Mouse (Mus musculus) heart, embryonic 16.5 days (tissue): ENCODE results near the gene Fchsd2. TPM values are rescaled to one million over a fixed set of nuclear protein-coding genes. Genes with fewer than 3 reads are reported as not detected.

Experiments
- ATAC-seq: fragments of 200-750 bp; cut with Nextera tagmentation; replicated peaks from 2 replicates; pipeline ENCODE4 v1.8.0; 2017; ENCODE audit warnings: moderate number of reproducible peaks; ENCODE audit not compliant: insufficient read depth, low FRiP score; ENCODE audit errors: extremely low read depth
- H3K27ac ChIP-seq: fragments of 300-500 bp; sonication (generic); 2 replicates; pipeline ENCODE4 v1.5.1; 2014; ENCODE audit warnings: mild to moderate bottlenecking, low read length, control low read depth, moderate library complexity
- H3K27me3 ChIP-seq: fragments of 300-500 bp; sonication (generic); 2 replicates; pipeline ENCODE4 v1.6.1; 2014; ENCODE audit warnings: low read length, mixed read lengths; ENCODE audit not compliant: control insufficient read depth, insufficient read depth
- H3K36me3 ChIP-seq: fragments of 300-500 bp; sonication (generic); 2 replicates; pipeline ENCODE4 v1.6.1; 2014; ENCODE audit not compliant: control insufficient read depth, insufficient read depth
- H3K4me1 ChIP-seq: fragments of 300-500 bp; sonication (generic); 2 replicates; pipeline ENCODE4 v1.6.1; 2014; ENCODE audit warnings: low read length, mixed read lengths; ENCODE audit not compliant: control insufficient read depth, insufficient read depth
- H3K4me2 ChIP-seq: fragments of 300-500 bp; sonication (generic); 2 replicates; pipeline ENCODE4 v1.6.1; 2014; ENCODE audit warnings: low read depth, mild to moderate bottlenecking, control low read depth, low read length
- H3K4me3 ChIP-seq: fragments of 300-500 bp; sonication (generic); 2 replicates; pipeline ENCODE4 v1.5.1; 2014; ENCODE audit warnings: mild to moderate bottlenecking, control low read depth, low read length
- H3K9ac ChIP-seq: fragments of 300-500 bp; sonication (generic); 2 replicates; pipeline ENCODE4 v1.6.1; 2014; ENCODE audit warnings: low read length, control low read depth
- H3K9me3 ChIP-seq: fragments of 300-500 bp; sonication (generic); replicated peaks from 2 replicates; pipeline ENCODE4 v1.6.1; 2016; ENCODE audit warnings: low read length; ENCODE audit not compliant: control insufficient read depth
- WGBS: fragments of 180-500 bp; shearing (Covaris S2); extraction: QIAGEN DNeasy Blood & Tissue Kit; methylation state at CpG from one replicate; pipeline ENCODE4 v1.1.7; 2014; 5-methylcytosine and 5-hydroxymethylcytosine counted together
- polyA plus RNA-seq: library from polyadenylated mRNA; unstranded; fragments of >200 nt; fragmentation: Nextera tagmentation; extraction: Ambion mirVana; gene quantifications from 2 replicates; pipeline ENCODE4 v1.2.1, GENCODE M21; 2015

Fchsd2 gene
- polyA plus RNA-seq = 15.1 and 16.4 TPM in 2 replicates

DNA sequence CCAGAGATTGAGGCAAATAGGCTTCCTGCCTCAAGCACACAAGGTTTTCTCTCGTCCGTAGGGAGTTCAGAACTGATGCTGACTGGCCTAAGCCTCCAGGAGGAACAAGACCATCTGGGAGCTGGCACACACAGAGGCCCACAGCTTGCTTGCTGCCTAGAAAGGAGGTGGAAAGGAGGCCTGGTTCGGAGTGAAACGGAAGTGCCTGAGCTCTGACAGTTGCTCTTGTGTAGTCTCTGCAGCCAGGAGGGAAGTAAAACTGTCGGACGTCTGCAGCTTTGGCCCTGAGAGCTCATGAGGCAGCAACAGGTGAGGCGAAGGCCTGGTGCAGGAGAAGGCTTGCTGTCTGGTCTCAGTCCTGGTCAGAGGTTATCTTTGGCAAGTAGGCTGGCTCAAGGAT lies at the start of gene Fchsd2:
TSS of gene Fchsd2 (plus strand) at position 246 of the 400 bp plus-strand sequence.
- Histone ChIP-seq H3K27ac (peak within 1 kb of the TSS; percentile 38), H3K4me2 (peak within 1 kb of the TSS; percentile 10), H3K4me3 (no peak within 1 kb of the TSS), H3K9me3 (no peaks in the 10 kb centered on the region), H3K27me3 (no peaks in the 10 kb centered on the region), H3K4me1 (peaks cover 38% of the 10 kb centered on the region), H3K9ac (peak within 1 kb of the TSS; percentile 31; the same call in 1 of the 2 replicates), H3K36me3 (no peaks in the 10 kb centered on the region)
- WGBS = 54% methylated on average over 7 of the region's 7 CpGs
- no peak for ATAC-seq

DNA sequence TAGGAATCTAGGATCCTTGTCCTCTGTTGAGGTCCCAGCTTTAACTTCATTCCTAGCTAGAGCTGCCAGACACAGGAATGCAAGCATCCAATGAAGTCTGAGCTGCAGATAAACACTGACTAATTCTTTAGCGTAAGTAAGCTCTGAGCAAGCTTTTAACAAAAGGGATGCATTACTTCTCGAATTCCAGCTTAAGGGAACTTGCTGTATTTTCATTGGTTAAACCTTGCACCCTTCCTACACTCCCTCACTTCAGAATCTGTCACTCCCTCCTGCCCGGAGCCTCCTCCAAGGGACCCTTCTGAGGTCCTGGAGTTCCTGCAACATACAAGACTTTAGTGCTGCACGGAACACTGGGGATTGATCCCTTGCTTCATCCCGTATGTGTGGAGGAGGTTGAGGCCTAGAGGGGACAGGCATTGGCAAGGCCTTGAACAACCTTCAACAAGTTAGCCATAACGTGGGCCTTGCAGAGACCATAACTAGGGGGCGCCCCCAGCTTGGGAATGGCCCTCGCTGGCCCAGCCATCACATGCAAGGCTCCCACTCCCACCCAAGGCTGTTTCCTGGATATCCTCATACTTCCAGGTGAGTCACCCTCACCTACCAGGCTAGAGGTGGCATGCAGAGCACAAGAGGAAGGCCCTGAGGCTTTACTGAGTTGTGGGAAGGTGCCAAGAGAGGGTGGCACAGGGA lies 48.7 kb upstream of the Fchsd2 start:
- ATAC-seq = no peak
- Histone ChIP-seq H3K4me1 (0 out of 2 replicates have a peak, but pooled peaks cover 4% of the 10 kb centered on the region), H3K27me3 (no peaks in the 10 kb centered on the region), H3K9ac (no peak overlapping the region), H3K4me2 (no peak overlapping the region), H3K4me3 (no peak overlapping the region), H3K9me3 (no peaks in the 10 kb centered on the region), H3K36me3 (no peaks in the 10 kb centered on the region), H3K27ac (no peak overlapping the region)
- WGBS = 61% methylated on average over 8 of the region's 8 CpGs

DNA sequence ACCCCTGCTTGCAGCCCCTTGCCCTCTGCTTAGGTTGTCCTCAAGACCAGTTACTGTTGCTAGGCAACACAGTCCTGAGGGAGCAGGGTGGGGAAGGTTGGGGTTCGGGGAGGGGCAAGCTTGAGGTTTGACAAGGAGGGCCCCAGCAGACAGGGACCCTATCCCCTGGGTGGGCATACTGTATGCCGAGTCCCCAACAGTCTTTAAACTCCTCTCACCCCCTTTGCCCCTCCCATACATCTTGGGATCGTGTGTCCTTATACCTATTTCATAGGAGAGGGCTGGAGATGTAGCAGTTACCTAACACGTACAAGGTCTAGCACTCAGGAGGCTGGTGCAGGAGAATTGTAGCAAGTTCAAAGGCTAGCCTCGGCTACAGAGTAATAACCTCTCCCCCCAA lies 44.4 kb upstream of the Fchsd2 start:
- no peak overlapping the region for H3K9ac ChIP-seq
- no peaks in the 10 kb centered on the region for H3K9me3 ChIP-seq
- H3K27me3 ChIP-seq = no peaks in the 10 kb centered on the region
- no peak overlapping the region for H3K4me2 ChIP-seq
- ATAC-seq = no peak
- WGBS = 80% methylated on average over 5 of the region's 5 CpGs
- no peak overlapping the region for H3K4me3 ChIP-seq
- H3K27ac ChIP-seq = no peak overlapping the region
- H3K36me3 ChIP-seq = no peaks in the 10 kb centered on the region
- peaks cover 3% of the 10 kb centered on the region; the same call in 1 of the 2 replicates for H3K4me1 ChIP-seq

DNA sequence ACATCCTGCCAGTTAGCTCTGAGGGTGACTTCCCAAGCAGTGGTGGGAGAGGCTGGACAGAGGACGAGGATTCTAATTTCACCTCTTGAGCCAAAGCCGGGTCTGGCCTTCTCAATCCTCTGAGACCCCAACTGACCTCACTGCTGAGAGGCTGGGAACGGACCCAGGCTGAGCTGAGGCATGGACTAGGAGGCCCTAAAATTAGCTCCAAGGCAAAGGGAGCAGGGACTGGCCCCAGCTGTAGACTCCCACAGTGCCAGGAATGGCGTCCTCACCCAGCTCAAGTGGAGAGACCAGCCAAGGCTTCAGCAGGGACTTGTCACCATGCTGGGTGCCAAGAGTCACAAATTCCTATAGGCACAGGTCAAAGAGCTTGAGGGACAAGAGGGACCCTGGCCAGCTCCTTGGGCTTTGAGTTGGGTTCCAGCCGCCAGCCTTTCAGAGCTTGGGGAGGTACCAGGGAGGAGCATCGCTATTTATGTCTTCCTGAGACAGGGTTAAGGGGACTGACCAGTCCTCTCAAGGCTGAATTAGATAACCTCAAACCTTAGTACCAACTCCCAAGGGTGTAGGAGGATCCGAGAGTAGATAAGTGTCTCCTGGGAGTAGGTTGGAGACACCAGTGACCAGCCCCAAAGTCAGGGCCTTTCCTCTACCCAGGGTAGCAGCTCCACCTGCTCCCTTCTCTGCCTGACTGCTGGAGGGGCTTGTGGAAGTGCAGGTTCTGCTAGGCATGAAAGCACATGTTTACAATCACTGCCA lies 43.2 kb upstream of the Fchsd2 start:
- 0 out of 2 replicates have a peak, but pooled peaks have one; percentile 34 for ATAC-seq
- WGBS = 54% methylated on average over 7 of the region's 7 CpGs
- Histone ChIP-seq H3K27ac (no peak overlapping the region), H3K4me3 (no peak overlapping the region), H3K27me3 (no peaks in the 10 kb centered on the region), H3K9ac (no peak overlapping the region), H3K9me3 (no peaks in the 10 kb centered on the region), H3K36me3 (no peaks in the 10 kb centered on the region), H3K4me1 (peaks cover 3% of the 10 kb centered on the region; the same call in 1 of the 2 replicates), H3K4me2 (no peak overlapping the region)

DNA sequence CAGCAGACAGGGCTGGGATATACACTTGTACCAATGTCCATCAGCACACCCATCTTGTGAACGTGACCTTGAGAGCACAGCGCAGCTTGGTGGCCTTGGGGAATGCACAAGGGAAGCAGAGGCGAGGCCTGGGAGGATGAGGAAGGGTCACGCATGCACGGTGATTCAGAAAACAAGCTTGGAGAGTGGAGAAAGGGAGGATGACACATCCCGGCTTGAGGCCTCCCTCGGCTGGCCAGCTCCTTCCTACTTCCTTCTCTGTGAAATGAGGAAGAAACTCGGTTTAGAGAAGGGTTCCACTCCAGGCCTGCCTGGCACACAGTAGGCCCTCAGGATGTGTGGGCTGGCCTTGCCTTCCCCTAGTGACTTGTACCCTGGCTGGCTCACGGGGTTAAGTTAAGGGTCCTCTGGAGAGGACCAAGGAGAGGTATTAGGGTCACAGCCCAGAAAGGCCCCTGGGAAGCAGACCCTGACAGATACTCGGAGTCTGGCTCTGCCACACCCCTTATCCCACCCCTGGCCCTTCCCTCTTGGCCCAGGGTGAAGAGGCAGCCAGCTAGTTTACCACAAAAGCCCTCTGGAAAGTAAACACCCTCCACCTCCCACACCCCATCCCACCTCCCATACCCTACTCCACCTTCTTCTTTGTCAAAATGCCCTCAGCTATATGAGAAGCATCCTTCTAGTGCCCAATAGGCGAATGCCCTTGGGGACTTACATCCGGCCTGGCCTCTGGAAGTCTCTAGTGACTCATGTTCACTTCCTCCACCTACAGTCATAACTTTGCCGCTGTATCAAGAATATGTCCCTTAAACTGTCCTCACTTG lies 41.7 kb upstream of the Fchsd2 start:
- Histone ChIP-seq H3K27me3 (no peaks in the 10 kb centered on the region), H3K27ac (peak overlapping the region; percentile 65), H3K36me3 (no peaks in the 10 kb centered on the region), H3K4me1 (peaks cover 3% of the 10 kb centered on the region; the same call in 1 of the 2 replicates), H3K4me2 (no peak overlapping the region), H3K9ac (no peak overlapping the region), H3K9me3 (no peaks in the 10 kb centered on the region), H3K4me3 (no peak overlapping the region)
- peak; percentile 59 for ATAC-seq
- 68% methylated on average over 13 of the region's 13 CpGs for WGBS

DNA sequence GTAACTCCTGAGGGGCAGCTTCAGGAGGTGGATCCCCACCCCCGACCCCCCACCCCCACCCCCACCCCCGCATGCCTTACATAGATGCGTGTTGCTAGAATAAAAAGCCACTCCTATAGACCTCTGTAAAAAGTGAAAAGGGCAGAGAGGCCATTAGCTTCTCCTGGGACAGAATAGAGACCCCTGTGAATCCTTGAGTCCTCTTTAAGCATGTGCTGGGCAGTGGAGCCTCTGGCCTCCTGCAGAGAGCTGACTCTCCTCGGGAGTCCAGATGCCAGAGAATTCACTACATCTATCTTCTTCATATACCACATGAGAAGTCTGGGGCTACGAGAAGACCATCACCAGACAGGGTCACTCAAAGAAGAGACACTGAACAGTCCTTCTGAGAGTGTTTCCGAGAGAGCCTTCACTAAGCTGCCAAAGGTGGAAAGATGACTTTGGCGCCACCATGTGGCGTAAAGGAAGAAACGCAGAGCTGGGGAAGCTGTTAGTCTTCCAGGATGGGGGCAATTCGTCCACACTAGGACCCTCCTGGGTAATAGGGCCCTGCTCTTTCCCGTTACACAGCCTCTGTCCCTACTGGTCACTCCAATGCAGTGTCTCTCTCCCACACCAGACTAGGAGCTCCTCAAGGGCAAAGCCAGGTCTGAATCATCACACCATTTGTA lies 41.0 kb upstream of the Fchsd2 start:
- H3K4me2 ChIP-seq = no peak overlapping the region
- H3K36me3 ChIP-seq = no peaks in the 10 kb centered on the region
- H3K27me3 ChIP-seq = no peaks in the 10 kb centered on the region
- peak overlapping the region; percentile 65 for H3K27ac ChIP-seq
- 15% methylated on average over 11 of the region's 11 CpGs for whole genome bisulfite sequencing
- H3K4me3 ChIP-seq = no peak overlapping the region
- no peak overlapping the region for H3K9ac ChIP-seq
- ATAC-seq = peak; percentile 32
- H3K9me3 ChIP-seq = no peaks in the 10 kb centered on the region
- H3K4me1 ChIP-seq = peaks cover 3% of the 10 kb centered on the region; the same call in 1 of the 2 replicates

DNA sequence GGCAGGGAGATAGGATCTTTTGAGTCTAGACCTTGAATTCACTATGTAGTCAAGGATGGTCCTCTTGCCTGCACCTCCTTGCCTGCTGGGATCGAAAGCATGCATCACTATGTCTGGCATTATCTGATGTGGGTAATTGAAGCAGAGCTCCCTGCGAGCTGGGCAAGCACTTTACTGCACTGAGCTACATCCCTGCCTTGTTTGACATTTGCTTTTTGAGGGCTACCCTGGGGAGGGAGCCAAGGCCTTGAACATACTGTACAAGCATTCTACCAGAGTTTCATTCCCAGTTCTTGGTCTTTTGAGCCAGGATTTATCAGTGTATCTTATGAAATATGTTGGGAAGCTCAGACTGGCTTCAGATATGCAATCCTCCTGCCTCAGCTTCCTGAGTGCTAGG lies 39.5 kb upstream of the Fchsd2 start:
- 65% methylated on average over 2 of the region's 2 CpGs for WGBS
- no peaks in the 10 kb centered on the region for H3K36me3 ChIP-seq
- no peak overlapping the region for H3K9ac ChIP-seq
- no peak overlapping the region for H3K4me2 ChIP-seq
- no peak overlapping the region for H3K27ac ChIP-seq
- no peak for ATAC-seq
- H3K27me3 ChIP-seq = no peaks in the 10 kb centered on the region
- H3K9me3 ChIP-seq = no peaks in the 10 kb centered on the region
- no peak overlapping the region for H3K4me3 ChIP-seq
- peaks cover 3% of the 10 kb centered on the region; the same call in 1 of the 2 replicates for H3K4me1 ChIP-seq

DNA sequence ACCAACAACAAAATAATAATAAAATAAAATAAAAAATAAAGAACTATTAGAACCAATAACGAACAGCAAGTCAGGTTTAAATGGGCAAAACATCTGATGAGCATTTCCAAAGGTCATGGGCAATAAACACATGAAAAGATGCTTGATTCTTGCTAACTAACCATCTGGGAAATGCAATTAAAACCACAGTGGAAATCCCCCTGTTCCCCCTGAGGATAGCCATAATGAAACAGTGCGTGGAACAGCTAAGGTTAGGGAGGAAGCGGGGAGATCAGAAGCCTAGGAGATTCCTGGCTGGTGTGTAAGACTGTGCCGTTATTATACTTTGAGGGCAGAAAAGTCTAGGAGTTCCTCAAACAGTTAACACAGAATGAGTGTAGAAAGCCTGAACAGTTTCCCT lies 35.4 kb upstream of the Fchsd2 start:
- Histone ChIP-seq H3K36me3 (no peaks in the 10 kb centered on the region), H3K4me2 (no peak overlapping the region), H3K9me3 (no peaks in the 10 kb centered on the region), H3K4me1 (no peaks in the 10 kb centered on the region), H3K27me3 (no peaks in the 10 kb centered on the region), H3K9ac (no peak overlapping the region), H3K27ac (no peak overlapping the region), H3K4me3 (no peak overlapping the region)
- ATAC-seq = no peak
- 56% methylated on average over 4 of the region's 4 CpGs for WGBS
